Mouse (Mus musculus): ENCODE results near the gene Arl3.

- TF ChIP-seq POLR2A (IDR thresholded peaks at IDR 0.05; ENCODE audit: insufficient read depth, low read depth, low read length) (no peak), CTCF (IDR thresholded peaks at IDR 0.05; ENCODE audit: insufficient read depth, low read depth, low read length) (no peak)
These were observed 34.8 kb downstream of the Arl3 start for GRCm38 (mm10) chr19:46538213-46538612.
